Mouse (Mus musculus) spleen, postnatal 14 days (tissue): ENCODE measurements around the gene Mertk.

ENCODE experiments used
- DNase-seq, 2 experiments: peaks; one replicate each; pipeline ENCODE4 v3.0.0; 2021 to 2022; ENCODE audit warnings: low spot score in 2 of 2

Mertk gene

GRCm38 (mm10) chr2:128817786-128818681 is 119.3 kb downstream of the Mertk start, which contains the start of gene Tmem87b:
Gene Tmem87b, plus strand, starts transcription at chr2:128818118.
- peak; percentile 96 for DNase-seq

- no peak for DNase-seq
Measured at GRCm38 (mm10) chr2:128818956-128819643, 120.3 kb downstream of the Mertk start.

DNA sequence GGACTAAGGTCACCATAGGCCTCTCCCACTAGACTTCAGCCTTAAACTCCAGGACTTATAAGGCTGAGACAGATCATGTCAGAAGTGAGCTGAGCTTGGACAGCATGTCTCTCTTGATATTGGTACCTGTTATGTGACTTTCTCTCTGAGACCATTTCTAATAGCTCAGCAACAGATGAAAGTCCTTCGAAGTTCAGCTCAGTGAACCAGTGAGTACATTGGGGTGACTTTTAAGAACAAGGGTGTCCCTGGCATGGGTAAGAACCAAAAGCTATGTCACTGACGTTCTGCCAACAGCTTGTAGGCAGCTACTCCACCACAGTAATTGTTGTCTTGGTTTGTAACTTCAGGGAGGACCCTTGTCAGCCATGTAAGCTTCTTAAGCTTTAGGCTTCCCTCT is 121.9 kb downstream of the Mertk start:
- DNase-seq = no peak

DNA sequence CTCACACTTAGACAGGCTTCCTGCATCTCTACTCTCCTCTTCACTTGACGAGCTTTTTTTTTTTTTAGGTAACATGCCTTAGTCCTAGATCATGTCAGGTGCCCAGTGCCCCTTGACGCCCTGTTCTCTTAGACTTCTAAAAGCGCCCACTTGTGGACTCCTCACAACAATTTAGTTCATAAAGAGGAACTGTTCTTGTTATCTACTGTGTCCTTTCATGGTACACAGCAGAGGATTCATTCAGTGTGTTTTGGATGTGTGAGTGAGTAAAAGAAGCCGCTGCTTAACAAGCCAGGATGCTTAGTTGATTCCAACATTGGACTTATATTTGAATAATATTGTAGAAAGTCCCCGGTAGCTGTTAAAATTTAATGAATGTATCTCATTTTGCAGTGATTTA is 125.1 kb downstream of the Mertk start:
- DNase-seq = no peak

DNA sequence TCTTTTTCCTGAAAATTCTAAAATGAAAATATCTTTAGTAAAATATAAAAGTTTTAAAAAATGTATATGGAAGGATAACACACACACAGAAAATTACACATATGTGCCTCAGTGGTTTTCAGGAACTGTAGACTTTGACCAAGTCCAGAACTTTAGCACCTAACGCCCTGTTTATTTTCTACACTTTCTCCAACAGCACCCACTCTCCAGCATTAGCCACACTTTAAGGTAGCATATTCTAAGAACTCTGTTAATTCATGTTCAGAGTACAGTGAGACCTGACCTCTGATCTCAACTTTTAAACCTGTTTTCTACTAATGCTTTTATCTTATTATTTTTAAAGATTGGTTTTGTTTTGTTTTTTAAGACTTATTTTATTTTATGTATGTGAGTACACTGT is 129.0 kb downstream of the Mertk start:
- DNase-seq = no peak

GRCm38 (mm10) chr2:128832611-128833010 is 133.9 kb downstream of the Mertk start:
- no peak for DNase-seq

GRCm38 (mm10) chr2:128833035-128833434 is 134.3 kb downstream of the Mertk start:
- DNase-seq = no peak

DNA sequence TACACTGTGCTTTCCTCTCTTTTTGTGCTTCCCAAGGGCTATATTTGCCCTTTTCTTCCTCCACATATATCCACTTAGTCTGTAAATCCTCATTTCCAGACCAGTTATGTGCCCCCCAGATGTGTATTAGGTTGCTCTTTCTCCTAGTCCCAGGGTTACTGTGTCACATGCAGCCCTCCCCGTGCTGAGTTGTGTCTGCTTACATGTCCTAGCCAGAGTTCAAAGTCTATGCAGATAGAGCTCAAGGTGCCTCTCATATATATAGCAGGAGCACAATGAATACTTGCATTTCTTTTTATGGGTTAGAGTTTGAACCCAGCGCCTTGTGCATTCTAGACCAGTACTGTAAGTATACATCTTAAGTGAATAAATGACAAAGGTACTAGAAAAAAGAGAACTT is 134.7 kb downstream of the Mertk start:
- DNase-seq = no peak

- DNase-seq = no peak
Measured at GRCm38 (mm10) chr2:128837531-128837930, 138.8 kb downstream of the Mertk start.

DNA sequence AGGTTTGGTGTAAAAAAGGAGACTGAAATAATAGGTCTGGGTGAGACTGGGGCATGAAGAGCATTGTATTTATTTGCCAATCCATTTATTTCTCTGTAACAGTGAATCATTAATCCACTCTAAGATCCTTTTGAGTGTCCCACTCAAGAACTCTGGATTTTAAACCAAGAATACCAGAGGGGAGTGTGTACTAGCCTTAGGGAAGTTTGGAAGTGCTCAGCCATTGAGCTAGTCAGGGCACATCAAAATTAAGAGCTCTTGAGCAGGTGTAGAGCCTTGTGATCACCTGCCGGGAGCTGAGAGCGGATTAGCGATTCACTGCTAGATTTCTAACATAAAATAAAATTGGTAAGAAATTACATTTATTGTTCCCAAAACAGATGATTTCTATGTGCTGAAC is 139.9 kb downstream of the Mertk start:
- DNase-seq = no peak

DNA sequence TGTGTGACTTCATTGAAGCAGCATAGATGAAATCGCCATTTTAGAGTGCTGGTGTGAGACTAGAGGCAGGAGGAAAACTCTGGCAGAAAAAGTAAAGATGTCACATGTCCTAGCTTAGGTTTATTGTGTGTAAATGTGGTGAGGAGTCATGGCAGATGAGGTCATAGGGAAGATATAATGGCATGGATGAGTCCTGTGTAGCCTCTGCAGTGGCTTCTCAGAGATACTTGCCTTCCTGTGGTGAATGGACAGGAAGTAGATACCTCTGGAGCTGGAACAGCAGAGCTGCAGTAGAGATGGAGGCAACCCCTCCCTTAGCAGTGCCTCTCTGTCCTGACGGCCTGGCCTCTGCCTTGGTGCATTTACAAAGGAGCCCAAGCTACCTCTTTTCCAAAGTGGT is 140.7 kb downstream of the Mertk start:
- no peak for DNase-seq

DNA sequence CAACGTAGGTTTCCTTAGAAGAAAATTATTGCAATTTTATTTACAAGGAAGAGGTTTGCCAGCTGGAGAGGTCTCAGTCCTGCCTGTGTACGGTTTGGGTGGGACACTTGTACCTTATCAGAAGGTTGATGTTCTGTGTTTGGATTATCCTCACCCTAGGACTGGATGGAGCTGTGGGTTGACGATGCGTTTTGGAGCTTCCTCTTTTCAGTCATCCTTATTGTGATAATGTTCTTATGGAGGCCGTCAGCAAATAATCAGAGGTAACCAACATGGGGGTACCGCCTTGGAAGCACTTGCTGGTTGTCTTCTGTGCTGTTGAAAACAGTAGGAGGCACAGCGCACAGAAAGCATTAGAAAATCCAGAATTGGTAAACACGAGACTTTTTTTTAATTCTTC is 143.7 kb downstream of the Mertk start:
- DNase-seq = no peak

DNA sequence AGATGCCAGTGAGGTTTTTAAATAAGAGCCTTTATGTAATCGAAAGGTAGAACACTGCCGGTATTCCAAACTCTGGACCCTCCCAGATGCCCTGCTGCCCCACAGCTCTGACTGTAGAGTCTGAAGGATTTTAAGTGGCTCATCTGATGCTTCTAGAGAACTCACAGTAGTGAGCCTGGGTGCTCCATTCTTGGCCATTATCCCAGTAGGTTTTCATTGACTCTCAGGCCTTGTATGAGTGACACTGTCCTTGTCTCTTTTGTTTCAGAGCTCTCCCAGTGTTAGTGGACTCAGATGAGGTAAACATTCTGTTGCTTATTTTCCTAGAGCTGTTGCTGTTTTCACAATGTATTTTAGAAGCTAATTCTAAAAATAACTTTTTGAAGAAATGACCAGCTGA is 151.3 kb downstream of the Mertk start:
- no peak for DNase-seq
